Mouse (Mus musculus): ENCODE data around the gene Eef2. TPM values are rescaled to one million over a fixed set of nuclear protein-coding genes. Genes with fewer than 3 reads are reported as not detected.

The Eef2 gene
- total and polyA plus RNA-seq, 3 experiments: 1,695 to 3,878 (median 1,715) TPM

DNA sequence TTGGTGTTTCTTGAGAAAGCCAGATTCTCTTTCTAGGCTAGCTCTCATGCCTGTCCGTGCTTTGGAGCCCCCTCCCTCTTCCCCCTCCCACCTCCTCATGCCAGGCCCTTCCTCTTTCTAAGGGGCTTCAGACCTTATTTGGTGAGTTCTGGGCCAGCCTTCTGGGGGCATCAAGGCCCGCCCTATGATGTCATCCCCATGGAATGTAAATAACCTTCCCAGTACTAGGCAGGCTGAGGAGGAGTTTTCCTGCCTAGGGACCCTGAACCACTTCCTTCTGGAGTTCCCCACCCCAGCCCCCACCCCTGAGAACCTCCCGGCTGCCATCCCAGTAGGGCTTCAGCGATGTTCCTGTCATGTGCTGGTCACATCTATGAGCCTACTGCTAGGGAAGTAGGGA lies 8.3 kb downstream of the Eef2 start:
- no peak overlapping the region for H3K4me3 ChIP-seq (ENCODE audit: low read depth, low read length)
- H3K36me3 ChIP-seq (replicated peaks): peaks cover 84% of the 10 kb centered on the region
- no peak for ATAC-seq (ENCODE audit: extremely low read depth, insufficient number of reproducible peaks, low FRiP score, poor library complexity, severe bottlenecking)
- peaks cover 57% of the 10 kb centered on the region for H3K4me1 ChIP-seq (ENCODE audit: insufficient read depth, low read depth, low read length)
- DNase-seq (ENCODE audit: low spot score): no peak
- no peaks in the 10 kb centered on the region for H3K9me3 ChIP-seq (replicated peaks)
- no peaks in the 10 kb centered on the region for H3K27me3 ChIP-seq (ENCODE audit: insufficient read depth, low read length)
- TF ChIP-seq TAL1 (conservative IDR thresholded peaks at IDR 0.05; ENCODE audit: low read depth, low read length): no peak
- TF ChIP-seq GATA1 (IDR thresholded peaks at IDR 0.05; ENCODE audit: borderline replicate concordance, low read length): no peak
- TF ChIP-seq CTCF (IDR thresholded peaks at IDR 0.05; ENCODE audit: low read depth, low read length): no peak
- TF ChIP-seq GATA2 (IDR thresholded peaks at IDR 0.05; ENCODE audit: borderline replicate concordance, low read depth, low read length): no peak
- no peak for TF ChIP-seq POLR2AphosphoS5 (IDR thresholded peaks at IDR 0.05; ENCODE audit: insufficient replicate concordance, low read depth, low read length)

DNA sequence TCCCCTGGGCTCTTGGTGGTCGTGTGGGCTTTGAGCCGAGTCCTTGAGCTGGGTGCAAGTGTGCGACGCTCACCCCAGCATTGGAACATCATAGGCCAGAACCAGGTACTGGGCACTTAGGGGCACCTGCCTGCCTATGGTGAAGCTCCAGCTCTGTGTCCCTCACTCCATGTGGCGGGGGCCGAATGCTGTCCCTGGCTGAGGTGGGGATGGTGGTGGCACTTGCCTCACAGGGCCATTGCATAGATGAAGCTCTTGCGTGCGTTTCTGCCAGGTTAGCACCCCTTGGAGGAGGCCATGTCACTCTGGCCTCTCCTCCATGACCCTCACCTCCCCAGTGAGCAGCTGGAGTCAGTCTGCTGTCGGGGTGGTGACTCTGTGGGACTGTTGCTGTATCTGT lies 10.7 kb downstream of the Eef2 start:
- no peak for DNase-seq (ENCODE audit: low spot score)
- TF ChIP-seq POLR2AphosphoS5 (IDR thresholded peaks at IDR 0.05; ENCODE audit: insufficient replicate concordance, low read depth, low read length): no peak
- TF ChIP-seq CTCF (IDR thresholded peaks at IDR 0.05; ENCODE audit: low read depth, low read length): no peak
- no peak for TF ChIP-seq GATA1 (IDR thresholded peaks at IDR 0.05; ENCODE audit: borderline replicate concordance, low read length)
- no peak for TF ChIP-seq TAL1 (conservative IDR thresholded peaks at IDR 0.05; ENCODE audit: low read depth, low read length)
- no peak for TF ChIP-seq GATA2 (IDR thresholded peaks at IDR 0.05; ENCODE audit: borderline replicate concordance, low read depth, low read length)
- no peak for ATAC-seq (ENCODE audit: extremely low read depth, insufficient number of reproducible peaks, low FRiP score, poor library complexity, severe bottlenecking)
- no peaks in the 10 kb centered on the region for H3K9me3 ChIP-seq (replicated peaks)
- peaks cover 85% of the 10 kb centered on the region for H3K36me3 ChIP-seq (replicated peaks)
- H3K4me1 ChIP-seq (ENCODE audit: insufficient read depth, low read depth, low read length): peaks cover 59% of the 10 kb centered on the region
- H3K27me3 ChIP-seq (ENCODE audit: insufficient read depth, low read length): no peaks in the 10 kb centered on the region
- H3K4me3 ChIP-seq (ENCODE audit: low read depth, low read length): peak overlapping the region; percentile 10; the same call in 1 of the 2 replicates

GRCm38 (mm10) chr10:81189821-81190220 lies 13.4 kb downstream of the Eef2 start:
- H3K27me3 ChIP-seq (ENCODE audit: insufficient read depth, low read length): peaks cover 5% of the 10 kb centered on the region
- no peak overlapping the region for H3K4me3 ChIP-seq (ENCODE audit: low read depth, low read length)
- DNase-seq (ENCODE audit: low spot score): no peak
- TF ChIP-seq POLR2AphosphoS5 (IDR thresholded peaks at IDR 0.05; ENCODE audit: insufficient replicate concordance, low read depth, low read length): no peak
- TF ChIP-seq TAL1 (conservative IDR thresholded peaks at IDR 0.05; ENCODE audit: low read depth, low read length): no peak
- no peak for TF ChIP-seq CTCF (IDR thresholded peaks at IDR 0.05; ENCODE audit: low read depth, low read length)
- no peak for TF ChIP-seq GATA1 (IDR thresholded peaks at IDR 0.05; ENCODE audit: borderline replicate concordance, low read length)
- TF ChIP-seq GATA2 (IDR thresholded peaks at IDR 0.05; ENCODE audit: borderline replicate concordance, low read depth, low read length): no peak
- H3K36me3 ChIP-seq (replicated peaks): peaks cover 77% of the 10 kb centered on the region
- no peaks in the 10 kb centered on the region for H3K9me3 ChIP-seq (replicated peaks)
- no peak for ATAC-seq (ENCODE audit: extremely low read depth, insufficient number of reproducible peaks, low FRiP score, poor library complexity, severe bottlenecking)
- peaks cover 57% of the 10 kb centered on the region for H3K4me1 ChIP-seq (ENCODE audit: insufficient read depth, low read depth, low read length)

- peak overlapping the region; percentile 46 for H3K4me3 ChIP-seq (ENCODE audit: low read depth, low read length)
- peaks cover 10% of the 10 kb centered on the region for H3K27me3 ChIP-seq (ENCODE audit: insufficient read depth, low read length)
- DNase-seq (ENCODE audit: low spot score) (no peak), ATAC-seq (ENCODE audit: extremely low read depth, insufficient number of reproducible peaks, low FRiP score, poor library complexity, severe bottlenecking) (no peak)
- TF ChIP-seq POLR2AphosphoS5 (IDR thresholded peaks at IDR 0.05; ENCODE audit: insufficient replicate concordance, low read depth, low read length) (no peak), TAL1 (conservative IDR thresholded peaks at IDR 0.05; ENCODE audit: low read depth, low read length) (no peak), GATA2 (IDR thresholded peaks at IDR 0.05; ENCODE audit: borderline replicate concordance, low read depth, low read length) (no peak), GATA1 (IDR thresholded peaks at IDR 0.05; ENCODE audit: borderline replicate concordance, low read length) (no peak), CTCF (IDR thresholded peaks at IDR 0.05; ENCODE audit: low read depth, low read length) (peak; percentile 35)
- H3K9me3 ChIP-seq (replicated peaks): no peaks in the 10 kb centered on the region
- peaks cover 71% of the 10 kb centered on the region for H3K36me3 ChIP-seq (replicated peaks)
- peaks cover 55% of the 10 kb centered on the region for H3K4me1 ChIP-seq (ENCODE audit: insufficient read depth, low read depth, low read length)
Measured at GRCm38 (mm10) chr10:81190236-81190911, 13.9 kb downstream of the Eef2 start.

GRCm38 (mm10) chr10:81190912-81191321 lies 14.5 kb downstream of the Eef2 start:
- H3K4me3 ChIP-seq (ENCODE audit: low read depth, low read length): no peak overlapping the region
- no peaks in the 10 kb centered on the region for H3K9me3 ChIP-seq (replicated peaks)
- peaks cover 15% of the 10 kb centered on the region for H3K27me3 ChIP-seq (ENCODE audit: insufficient read depth, low read length)
- DNase-seq (ENCODE audit: low spot score) (no peak), ATAC-seq (ENCODE audit: extremely low read depth, insufficient number of reproducible peaks, low FRiP score, poor library complexity, severe bottlenecking) (no peak)
- H3K36me3 ChIP-seq (replicated peaks): peaks cover 67% of the 10 kb centered on the region
- peaks cover 59% of the 10 kb centered on the region for H3K4me1 ChIP-seq (ENCODE audit: insufficient read depth, low read depth, low read length)
- TF ChIP-seq POLR2AphosphoS5 (IDR thresholded peaks at IDR 0.05; ENCODE audit: insufficient replicate concordance, low read depth, low read length) (no peak), CTCF (IDR thresholded peaks at IDR 0.05; ENCODE audit: low read depth, low read length) (no peak)

DNA sequence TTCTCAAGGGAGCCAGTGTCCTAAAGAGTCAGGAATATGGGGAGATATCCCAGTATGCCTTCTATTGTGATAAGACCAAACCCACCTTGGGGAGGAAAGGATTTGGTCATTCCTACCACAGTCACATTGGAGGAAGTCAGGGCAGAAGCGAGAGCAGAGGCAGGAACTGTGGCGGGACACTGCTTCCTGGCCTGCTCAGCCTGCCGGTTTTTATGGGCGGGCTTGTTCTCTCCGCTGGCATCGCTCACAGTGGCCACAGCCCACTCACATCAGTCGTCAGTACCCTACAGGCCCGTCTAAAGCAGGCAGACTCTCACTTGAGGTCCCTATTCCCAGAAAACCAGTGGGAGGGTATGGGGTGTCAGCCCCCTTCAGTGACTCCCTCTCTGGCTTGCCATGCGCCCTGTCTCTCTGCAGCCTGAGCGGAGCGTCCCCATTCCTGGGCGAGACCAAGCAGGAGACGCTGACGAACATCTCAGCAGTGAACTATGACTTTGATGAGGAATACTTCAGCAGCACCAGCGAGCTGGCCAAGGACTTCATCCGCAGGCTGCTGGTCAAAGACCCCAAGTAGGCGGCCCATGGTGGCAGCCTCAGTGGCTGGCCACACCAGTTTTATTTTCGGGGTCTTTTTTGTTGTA lies 15.0 kb downstream of the Eef2 start:
- ATAC-seq (ENCODE audit: extremely low read depth, insufficient number of reproducible peaks, low FRiP score, poor library complexity, severe bottlenecking) (no peak), DNase-seq (ENCODE audit: low spot score) (no peak)
- TF ChIP-seq CTCF (IDR thresholded peaks at IDR 0.05; ENCODE audit: low read depth, low read length) (no peak), TAL1 (conservative IDR thresholded peaks at IDR 0.05; ENCODE audit: low read depth, low read length) (no peak), GATA2 (IDR thresholded peaks at IDR 0.05; ENCODE audit: borderline replicate concordance, low read depth, low read length) (no peak), POLR2AphosphoS5 (IDR thresholded peaks at IDR 0.05; ENCODE audit: insufficient replicate concordance, low read depth, low read length) (no peak), GATA1 (IDR thresholded peaks at IDR 0.05; ENCODE audit: borderline replicate concordance, low read length) (no peak)
- Histone ChIP-seq H3K9me3 (replicated peaks) (no peaks in the 10 kb centered on the region), H3K27me3 (ENCODE audit: insufficient read depth, low read length) (peaks cover 20% of the 10 kb centered on the region), H3K4me3 (ENCODE audit: low read depth, low read length) (no peak overlapping the region; the same call in 1 of the 2 replicates), H3K4me1 (ENCODE audit: insufficient read depth, low read depth, low read length) (peaks cover 59% of the 10 kb centered on the region), H3K36me3 (replicated peaks) (peaks cover 64% of the 10 kb centered on the region)
